Comparison of ENCODE assay signal across 1 mouse cellular context in the genomic region with DNA sequence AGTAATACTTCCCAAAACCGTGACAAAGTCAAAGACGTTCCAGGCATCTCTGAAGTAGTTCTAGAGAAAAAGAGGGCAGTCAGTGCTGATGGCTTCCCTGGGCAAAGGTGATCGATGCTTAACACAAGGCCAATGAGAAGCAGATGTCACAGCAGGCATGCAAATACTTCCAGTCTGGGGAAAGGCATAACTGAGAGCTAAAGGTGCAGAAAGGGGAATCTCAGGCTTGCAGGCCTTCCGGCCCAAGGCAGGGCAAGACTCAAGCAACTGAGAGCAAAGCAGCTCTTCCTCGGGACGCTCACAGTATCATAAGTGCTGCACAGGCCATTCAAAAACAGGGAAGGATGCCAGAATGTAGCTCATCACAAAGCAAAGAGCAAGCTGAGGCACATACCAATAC.
TF ChIP-seq lines count a peak whose summit lies in the region.

No protein-coding gene starts in this region.

TF ChIP-seq in CH12.LX, 34 proteins besides CTCF, POLR2A, EP300 and RAD21 (continued from another document):
- TF ChIP-seq MAFK (IDR thresholded peaks at IDR 0.05; ENCODE audit: insufficient replicate concordance, low read length) (no peak), USF1 (IDR thresholded peaks at IDR 0.05; ENCODE audit: low read depth, low read length) (no peak), CHD2 (IDR thresholded peaks at IDR 0.05; ENCODE audit: low read length) (no peak), MEF2A (IDR thresholded peaks at IDR 0.05; ENCODE audit: borderline replicate concordance, low read depth, low read length) (no peak)
